Mouse (Mus musculus): ENCODE results near the gene Gm36079. TPM values are rescaled to one million over a fixed set of nuclear protein-coding genes. Genes with fewer than 3 reads are reported as not detected.
"Not testable (repeated sequence)": the region's sequence is repeated elsewhere in the genome, so short reads cannot be mapped to it uniquely, and the experiment has no call there.

Gm36079 gene
- polyA plus RNA-seq, 1 experiment from 2014 or later = not detected

DNA sequence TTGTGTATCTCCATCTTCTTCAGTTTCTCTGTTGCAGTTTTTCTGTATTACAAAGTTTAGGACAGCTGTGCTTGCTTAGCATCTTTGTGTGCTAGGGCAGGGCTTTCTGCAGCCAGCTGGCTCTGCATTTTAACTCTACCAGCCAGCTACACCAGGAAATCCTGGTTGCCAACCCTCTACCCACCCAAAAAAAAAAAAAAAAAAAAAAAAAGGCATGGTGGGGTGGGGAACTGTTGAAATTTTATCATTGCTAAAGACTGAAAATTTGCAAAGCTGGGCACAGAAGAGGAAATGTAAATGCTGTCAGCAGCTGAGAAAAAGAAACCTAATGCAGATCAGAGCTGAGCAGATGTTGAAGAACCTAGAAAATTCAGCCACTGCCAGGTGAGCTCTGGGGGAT is 16.7 kb downstream of the Gm36079 start:
- not testable (repeated sequence) for H3K27me3 ChIP-seq (replicated peaks); H3K9ac ChIP-seq; H3K27ac ChIP-seq; ATAC-seq; H3K4me2 ChIP-seq; H3K4me1 ChIP-seq; H3K36me3 ChIP-seq; H3K4me3 ChIP-seq; H3K9me3 ChIP-seq (replicated peaks)

- no CpG with 5 or more reads among the region's 4 CpGs for whole genome bisulfite sequencing (ENCODE audit: insufficient replicate concordance)
Measured at GRCm38 (mm10) chr13:119999215-119999614, 27.6 kb downstream of the Gm36079 start.

GRCm38 (mm10) chr13:119998442-119999086 is 28.2 kb downstream of the Gm36079 start:
- not testable (repeated sequence) for H3K9me3 ChIP-seq (replicated peaks); H3K9ac ChIP-seq; H3K36me3 ChIP-seq; ATAC-seq; H3K27ac ChIP-seq; H3K4me3 ChIP-seq; H3K4me1 ChIP-seq; H3K4me2 ChIP-seq; H3K27me3 ChIP-seq (replicated peaks)
- WGBS (ENCODE audit: insufficient replicate concordance) = no CpG with 5 or more reads among the region's 22 CpGs

More at GRCm38 (mm10) chr13:119999215-119999614, 27.6 kb downstream of the Gm36079 start:
- H3K27me3 ChIP-seq (replicated peaks); H3K27ac ChIP-seq; H3K4me2 ChIP-seq; ATAC-seq; H3K9ac ChIP-seq; H3K9me3 ChIP-seq (replicated peaks); H3K4me3 ChIP-seq; H3K4me1 ChIP-seq; H3K36me3 ChIP-seq: not testable (repeated sequence)

- H3K27ac ChIP-seq; H3K4me3 ChIP-seq; ATAC-seq; H3K9ac ChIP-seq; H3K36me3 ChIP-seq; H3K9me3 ChIP-seq (replicated peaks); H3K4me1 ChIP-seq; H3K27me3 ChIP-seq (replicated peaks); H3K4me2 ChIP-seq: not testable (repeated sequence)
- no CpG with 5 or more reads among the region's 10 CpGs for WGBS (ENCODE audit: insufficient replicate concordance)
Measured at GRCm38 (mm10) chr13:119991917-119992496, 34.8 kb downstream of the Gm36079 start.

DNA sequence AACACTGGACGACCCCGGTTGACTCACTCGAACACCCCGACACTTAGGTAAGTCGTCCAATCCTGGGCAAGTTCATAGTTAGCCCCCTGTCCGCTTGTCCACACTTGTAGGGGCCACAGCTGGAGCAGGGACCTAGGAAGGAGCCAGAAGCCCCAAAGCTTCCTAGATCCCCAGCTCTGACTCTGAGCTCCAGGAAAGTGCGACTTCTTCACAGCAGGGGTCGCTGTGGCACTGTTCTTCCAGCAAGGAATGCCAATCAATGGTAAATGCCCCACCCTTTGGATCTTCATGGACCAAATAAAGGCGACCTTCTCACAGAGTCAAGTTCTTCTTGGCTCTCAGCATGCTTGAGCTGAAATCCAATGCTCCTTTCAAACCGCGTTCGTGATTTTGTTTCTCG is 35.5 kb downstream of the Gm36079 start:
- not testable (repeated sequence) for ATAC-seq; H3K4me3 ChIP-seq; H3K36me3 ChIP-seq; H3K9ac ChIP-seq; H3K27ac ChIP-seq; H3K27me3 ChIP-seq (replicated peaks); H3K9me3 ChIP-seq (replicated peaks); H3K4me2 ChIP-seq; H3K4me1 ChIP-seq
- no CpG with 5 or more reads among the region's 13 CpGs for WGBS (ENCODE audit: insufficient replicate concordance)

Other genes starting within 250 kb of the Gm36079 start
- 25.5 and 28.4 TPM in 2 replicates for gene Zfp131, start 236.1 kb downstream of the Gm36079 start, polyA plus RNA-seq (2016; fragmentation: Nextera tagmentation; extraction: Ambion mirVana)
- not detected in 2 replicates for gene AF067063, start 196.8 kb downstream of the Gm36079 start, polyA plus RNA-seq (2016; fragmentation: Nextera tagmentation; extraction: Ambion mirVana)
- not detected in 2 replicates for gene D13Ertd608e, start 191.0 kb downstream of the Gm36079 start, polyA plus RNA-seq (2016; fragmentation: Nextera tagmentation; extraction: Ambion mirVana)
- not detected in 2 replicates for gene Tcstv1, start 132.2 kb downstream of the Gm36079 start, polyA plus RNA-seq (2016; fragmentation: Nextera tagmentation; extraction: Ambion mirVana)
- gene Gm21761, start 97.7 kb downstream of the Gm36079 start, polyA plus RNA-seq (2016; fragmentation: Nextera tagmentation; extraction: Ambion mirVana) = not detected in 2 replicates
- not detected in 2 replicates for gene B020031M17Rik, start 76.2 kb downstream of the Gm36079 start, polyA plus RNA-seq (2016; fragmentation: Nextera tagmentation; extraction: Ambion mirVana)
- not detected in 2 replicates for gene Gm21188, start 25.2 kb upstream of the Gm36079 start, polyA plus RNA-seq (2016; fragmentation: Nextera tagmentation; extraction: Ambion mirVana)
- gene Gm20767, start 113.2 kb upstream of the Gm36079 start, polyA plus RNA-seq (2016; fragmentation: Nextera tagmentation; extraction: Ambion mirVana) = not detected in 2 replicates
- not detected in 2 replicates for gene Gm21818, start 145.4 kb upstream of the Gm36079 start, polyA plus RNA-seq (2016; fragmentation: Nextera tagmentation; extraction: Ambion mirVana)
- not detected in 2 replicates for gene Gm21762, start 188.9 kb upstream of the Gm36079 start, polyA plus RNA-seq (2016; fragmentation: Nextera tagmentation; extraction: Ambion mirVana)
- not detected in 2 replicates for gene Gm21731, start 212.1 kb upstream of the Gm36079 start, polyA plus RNA-seq (2016; fragmentation: Nextera tagmentation; extraction: Ambion mirVana)
- gene AF067061, start 236.1 kb upstream of the Gm36079 start, polyA plus RNA-seq (2016; fragmentation: Nextera tagmentation; extraction: Ambion mirVana) = not detected in 2 replicates

All from liver, embryonic 12.5 days (tissue).